Mouse (Mus musculus) cerebellum, adult 2 months (tissue): ENCODE data around the gene Kcnb1. TPM values are rescaled to one million over a fixed set of nuclear protein-coding genes. Genes with fewer than 3 reads are reported as not detected.
A peak's percentile ranks its signal among the peaks of the same experiment; 100 is the strongest.

Experiments used
- DNase-seq, 2 experiments: peaks; one replicate each; pipeline ENCODE4 v3.0.0; 2021
- H3K27ac ChIP-seq: fragments of 200-500 bp; 2 replicates; pipeline ENCODE4 v1.5.1; 2012; ENCODE audit warnings: low read length, control low read depth, inconsistent platforms; ENCODE audit not compliant: insufficient read depth
- H3K27me3 ChIP-seq: fragments of 200-500 bp; 2 replicates; pipeline ENCODE4 v1.6.1; 2012; ENCODE audit warnings: inconsistent platforms, mild to moderate bottlenecking, low read length, moderate library complexity; ENCODE audit not compliant: control insufficient read depth, insufficient read depth
- H3K4me1 ChIP-seq: fragments of 200-500 bp; 2 replicates; pipeline ENCODE4 v1.6.1; 2011; ENCODE audit warnings: low read length; ENCODE audit not compliant: control insufficient read depth, insufficient read depth
- H3K4me3 ChIP-seq: fragments of 200-500 bp; replicated peaks from 2 replicates; pipeline ENCODE3; 2011; ENCODE audit warnings: mild to moderate bottlenecking, low read depth, low read length, control low read depth; ENCODE audit not compliant: insufficient read depth
- CTCF ChIP-seq: fragments of 200-500 bp; IDR thresholded peaks from 2 replicates; pipeline ENCODE4 v1.5.1; 2011; ENCODE audit warnings: low read depth, mild to moderate bottlenecking, control low read depth, low read length, moderate library complexity, borderline replicate concordance; ENCODE audit not compliant: insufficient read depth
- POLR2A ChIP-seq: fragments of 200-500 bp; IDR thresholded peaks from 2 replicates; pipeline ENCODE4 v1.6.1; 2011; ENCODE audit warnings: low read length, control low read depth, borderline replicate concordance; ENCODE audit not compliant: insufficient read depth
- WGBS: fragments of 180-500 bp; shearing (Covaris S2); methylation state at CpG from one replicate; pipeline ENCODE4 v1.1.7; 2018; 5-methylcytosine and 5-hydroxymethylcytosine counted together
- polyA plus RNA-seq: library from polyadenylated mRNA; depleted of rRNA; stranded (reverse); fragments of >200 nt; gene quantifications from 2 replicates; pipeline ENCODE4 v1.2.3, GENCODE M21; 2012

Kcnb1 gene
- polyA plus RNA-seq, 1 experiment, result 9.2 TPM

- 70% methylated on average over 6 of the region's 6 CpGs for WGBS
- TF ChIP-seq POLR2A, result no peak
- TF ChIP-seq CTCF, result no peak
- DNase-seq, result no peak
These were observed 14.7 kb downstream of the Kcnb1 start for GRCm38 (mm10) chr2:167175284-167175683.

GRCm38 (mm10) chr2:167173051-167173875 is 16.7 kb downstream of the Kcnb1 start:
- no peaks in the 10 kb centered on the region for H3K27me3 ChIP-seq
- no peak overlapping the region for H3K4me3 ChIP-seq
- H3K4me1 ChIP-seq, result no peaks in the 10 kb centered on the region
- DNase-seq, result no peak
- WGBS, result 59% methylated on average over 5 of the region's 5 CpGs
- TF ChIP-seq POLR2A, result no peak
- no peak for TF ChIP-seq CTCF
- no peak overlapping the region for H3K27ac ChIP-seq

More at GRCm38 (mm10) chr2:167175284-167175683, 14.7 kb downstream of the Kcnb1 start:
- H3K27ac ChIP-seq, result no peak overlapping the region
- no peaks in the 10 kb centered on the region for H3K27me3 ChIP-seq
- no peaks in the 10 kb centered on the region for H3K4me1 ChIP-seq
- no peak overlapping the region for H3K4me3 ChIP-seq

DNA sequence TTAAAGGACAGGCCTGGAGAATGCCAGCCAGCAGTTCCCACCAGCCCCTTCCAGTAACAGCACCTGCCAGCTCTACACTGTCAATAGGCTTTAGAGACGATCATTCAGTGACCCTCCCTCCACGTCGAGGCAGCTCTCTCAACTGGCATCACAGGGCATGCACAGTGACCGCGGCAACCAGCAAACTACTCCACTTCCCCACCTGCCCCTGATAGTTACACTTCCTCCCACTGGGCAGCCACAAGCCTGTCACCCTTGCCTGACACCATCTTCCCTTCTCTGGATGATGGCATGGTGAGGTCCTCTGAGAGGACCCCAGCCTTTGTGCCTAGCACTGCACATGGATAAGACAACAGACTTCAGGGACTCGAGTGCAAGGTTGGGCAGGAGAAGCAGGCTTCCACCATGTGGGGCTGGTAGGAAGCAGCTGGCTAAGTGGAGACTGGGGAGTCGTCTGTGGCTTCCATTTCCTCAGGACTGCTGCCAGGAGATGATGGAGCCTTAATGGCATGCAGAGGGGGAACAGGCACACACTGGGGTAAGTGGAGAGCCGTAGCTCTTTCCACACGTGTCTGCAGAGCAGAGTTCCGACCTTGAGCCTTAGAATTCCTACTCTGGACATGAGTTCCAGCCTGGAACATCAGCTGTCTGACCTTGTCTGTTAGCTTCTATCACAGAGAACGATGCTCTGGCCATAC is 22.3 kb downstream of the Kcnb1 start:
- Histone ChIP-seq H3K4me1 (peaks cover 7% of the 10 kb centered on the region), H3K27ac (no peak overlapping the region), H3K27me3 (no peaks in the 10 kb centered on the region), H3K4me3 (no peak overlapping the region)
- DNase-seq, result no peak
- TF ChIP-seq CTCF (no peak), POLR2A (no peak)
- WGBS, result 48% methylated on average over 11 of the region's 11 CpGs

GRCm38 (mm10) chr2:167163600-167163999 is 26.4 kb downstream of the Kcnb1 start:
- TF ChIP-seq CTCF, result no peak
- TF ChIP-seq POLR2A, result no peak
- Histone ChIP-seq H3K4me1 (peaks cover 7% of the 10 kb centered on the region), H3K27me3 (no peaks in the 10 kb centered on the region), H3K27ac (no peak overlapping the region), H3K4me3 (no peak overlapping the region)
- WGBS, result 86% methylated on average over 9 of the region's 9 CpGs
- DNase-seq, result no peak

- DNase-seq, result no peak
- 39% methylated on average over 10 of the region's 10 CpGs for WGBS
- H3K4me1 ChIP-seq, result peaks cover 7% of the 10 kb centered on the region
- no peak overlapping the region for H3K27ac ChIP-seq
- no peak overlapping the region for H3K4me3 ChIP-seq
- no peaks in the 10 kb centered on the region for H3K27me3 ChIP-seq
- TF ChIP-seq POLR2A, result no peak
- TF ChIP-seq CTCF, result no peak
These were observed 26.8 kb downstream of the Kcnb1 start for GRCm38 (mm10) chr2:167163134-167163533.

GRCm38 (mm10) chr2:167162516-167163021 is 27.4 kb downstream of the Kcnb1 start:
- no peaks in the 10 kb centered on the region for H3K27me3 ChIP-seq
- no peak overlapping the region for H3K27ac ChIP-seq
- no peak overlapping the region for H3K4me3 ChIP-seq
- DNase-seq, result peak in 1 of 2 experiments; percentile 21
- WGBS, result 27% methylated on average over 10 of the region's 10 CpGs
- H3K4me1 ChIP-seq, result peaks cover 7% of the 10 kb centered on the region
- no peak for TF ChIP-seq POLR2A
- no peak for TF ChIP-seq CTCF

DNA sequence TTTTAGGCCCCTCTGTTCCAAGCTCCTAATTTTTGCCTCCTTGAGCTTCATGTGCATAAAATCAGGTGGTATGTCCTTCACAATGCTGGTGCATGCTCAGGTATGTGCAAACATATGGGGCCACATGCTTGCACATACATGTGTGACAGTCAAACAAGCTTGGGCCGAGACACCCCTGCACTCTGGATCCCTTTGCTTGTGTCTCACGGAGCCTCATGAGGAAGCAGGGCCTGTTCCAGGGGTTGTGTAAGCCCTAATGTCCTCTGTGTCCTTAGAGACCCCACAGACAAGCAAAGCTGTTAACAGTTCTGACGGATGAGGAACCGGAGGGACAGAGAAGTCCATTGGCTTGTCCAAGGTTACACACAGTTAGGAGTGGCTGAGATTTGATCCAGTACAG is 30.2 kb downstream of the Kcnb1 start:
- WGBS, result 95% methylated on average over 4 of the region's 4 CpGs
- TF ChIP-seq POLR2A (no peak), CTCF (no peak)
- DNase-seq, result no peak
- Histone ChIP-seq H3K4me3 (no peak overlapping the region), H3K4me1 (peaks cover 7% of the 10 kb centered on the region), H3K27me3 (no peaks in the 10 kb centered on the region), H3K27ac (no peak overlapping the region)

GRCm38 (mm10) chr2:167158780-167159179 is 31.2 kb downstream of the Kcnb1 start:
- 47% methylated on average over 5 of the region's 5 CpGs for WGBS
- Histone ChIP-seq H3K27ac (no peak overlapping the region), H3K27me3 (no peaks in the 10 kb centered on the region), H3K4me3 (no peak overlapping the region), H3K4me1 (peaks cover 7% of the 10 kb centered on the region)
- no peak for DNase-seq
- TF ChIP-seq POLR2A (no peak), CTCF (no peak)
